Mouse (Mus musculus): ENCODE data around the gene Xrcc1. TPM values are rescaled to one million over a fixed set of nuclear protein-coding genes. Genes with fewer than 3 reads are reported as not detected.
A peak's percentile ranks its signal among the peaks of the same experiment; 100 is the strongest.
"Not testable (repeated sequence)": the region's sequence is repeated elsewhere in the genome, so short reads cannot be mapped to it uniquely, and the experiment has no call there.

Gene Xrcc1
- 10 to 100 TPM; 34.7 to 36.8 TPM for total RNA-seq (2021)
- polyA plus RNA-seq (2012; rRNA removed), result 61.2 TPM in 2 replicates
- long read RNA-seq, transcript Xrcc1-201 (17 exons, 2,155 nt), result major isoform, 31 of 41 reads
- long read RNA-seq, partial matches to known transcripts, result 1 of 41 reads
- long read RNA-seq, other reads (novel, unspliced or antisense), result 9 of 41 reads

DNA sequence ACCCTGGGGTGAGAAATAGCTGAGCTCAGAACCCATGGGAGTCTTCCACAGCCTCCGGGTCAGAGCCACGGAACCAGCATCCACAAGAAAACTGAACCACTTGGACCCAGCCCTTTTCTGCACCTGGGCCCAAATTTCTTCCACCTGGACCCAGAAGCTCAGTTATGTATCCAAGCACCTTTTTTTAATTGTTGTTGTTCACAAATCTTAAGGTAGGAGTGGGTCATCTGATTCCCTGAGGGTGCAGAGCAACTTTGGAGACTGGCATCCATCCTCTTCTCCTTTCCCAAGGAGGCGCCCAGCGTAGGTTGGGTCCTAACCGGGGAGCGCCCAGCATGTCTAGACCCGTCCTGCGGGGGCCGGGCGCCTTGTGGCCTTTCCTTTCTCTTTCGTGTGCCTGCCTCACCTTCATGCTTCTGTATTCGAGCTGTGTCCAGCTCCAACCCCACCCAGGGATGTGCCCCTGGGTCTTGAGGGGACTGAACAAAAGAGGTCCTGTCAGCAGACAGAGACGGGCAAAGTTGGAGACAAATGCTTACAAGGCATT lies at the start of gene Xrcc1, which contains the start of gene Pinlyp:
Gene Xrcc1 (plus strand): TSS at position 222 of the 547 bp plus-strand sequence.
Gene Pinlyp (minus strand): TSS at position 51 of the 547 bp plus-strand sequence.
- DNase-seq, result no peak

GRCm38 (mm10) chr7:24499856-24500577 lies 46.1 kb upstream of the Xrcc1 start:
- DNase-seq, result no peak

DNA sequence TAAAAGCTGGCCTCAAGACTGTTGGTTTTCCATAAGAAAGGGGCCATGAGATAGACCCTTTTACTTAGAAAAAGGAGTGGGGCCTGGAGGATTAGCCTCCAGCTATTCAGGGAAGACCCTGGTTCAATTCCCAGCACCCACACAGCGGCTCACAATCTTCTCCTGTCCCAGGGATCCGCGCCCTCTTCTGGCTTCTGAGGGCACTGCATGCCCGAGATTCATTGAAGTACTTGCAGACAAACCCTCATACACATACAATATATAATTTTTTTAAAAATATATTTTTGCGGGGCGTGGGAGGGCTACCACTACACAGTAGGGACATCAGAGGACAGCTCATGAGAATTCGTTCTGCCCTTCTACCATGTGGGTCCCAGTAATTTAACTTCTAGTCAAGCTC lies 45.2 kb upstream of the Xrcc1 start:
- no peak for DNase-seq

GRCm38 (mm10) chr7:24501492-24501891 lies 44.6 kb upstream of the Xrcc1 start:
- no peak for DNase-seq

- no peak for DNase-seq
Observed at GRCm38 (mm10) chr7:24504004-24504403, 42.1 kb upstream of the Xrcc1 start.

DNA sequence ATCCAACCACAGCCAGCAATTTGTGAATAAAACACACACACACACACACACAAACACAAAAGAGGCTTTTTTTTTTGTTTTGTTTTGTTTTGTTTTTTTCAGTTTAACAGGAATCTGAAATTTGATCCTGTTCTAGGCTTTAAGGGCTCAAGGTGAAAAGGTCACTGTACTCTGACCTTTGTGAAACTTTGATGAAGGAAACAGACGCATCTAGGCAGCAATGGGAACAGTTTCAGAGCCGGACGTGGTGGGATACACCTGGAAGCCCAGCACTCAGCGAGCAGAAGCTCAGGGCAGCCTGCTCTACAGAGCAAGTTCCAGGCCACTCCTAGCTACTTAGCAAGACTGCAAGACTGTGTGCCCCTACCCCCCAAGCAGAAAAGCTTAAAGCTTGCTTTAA lies 41.2 kb upstream of the Xrcc1 start:
- DNase-seq, result no peak

DNA sequence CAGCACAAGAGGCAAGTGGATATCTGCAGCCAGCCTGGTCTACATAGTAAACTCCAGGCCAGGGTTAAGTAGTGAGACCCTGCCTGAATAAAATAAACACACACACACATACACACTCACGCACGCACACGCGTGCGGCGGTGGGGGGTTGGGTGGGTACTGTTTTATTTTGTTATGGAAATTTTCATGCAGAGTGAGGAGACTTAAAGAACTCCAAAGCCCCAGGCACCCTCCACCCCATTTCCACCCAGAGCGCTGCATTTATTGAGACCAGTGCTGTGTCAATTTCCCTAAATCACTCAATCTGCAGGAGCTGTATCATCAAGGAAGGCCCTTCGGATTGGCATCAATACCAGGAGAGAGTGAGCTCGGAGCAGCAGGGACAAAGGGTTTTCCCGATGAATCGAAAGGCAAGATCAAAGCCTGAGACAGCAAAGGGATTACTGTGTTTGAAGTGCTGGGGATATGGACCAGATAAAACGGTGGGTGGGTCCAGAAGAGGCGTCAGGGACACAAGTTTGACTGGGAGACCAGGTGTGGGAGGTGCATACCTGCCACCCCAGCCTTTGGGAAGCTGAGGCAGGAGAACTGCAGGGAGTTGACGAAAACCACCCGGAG lies 40.5 kb upstream of the Xrcc1 start:
- no peak for DNase-seq

- no peak for DNase-seq
Observed at GRCm38 (mm10) chr7:24506065-24506459, 40.0 kb upstream of the Xrcc1 start.

- DNase-seq, result peak; percentile 64
Observed at GRCm38 (mm10) chr7:24506476-24506837, 39.6 kb upstream of the Xrcc1 start.

GRCm38 (mm10) chr7:24506838-24507725 lies 39.0 kb upstream of the Xrcc1 start, which contains the start of gene Zfp428:
Gene Zfp428, plus strand, starts transcription at chr7:24507006.
- peak; percentile 92 for DNase-seq

- DNase-seq, result no peak
Observed at GRCm38 (mm10) chr7:24507726-24508114, 38.4 kb upstream of the Xrcc1 start.

DNA sequence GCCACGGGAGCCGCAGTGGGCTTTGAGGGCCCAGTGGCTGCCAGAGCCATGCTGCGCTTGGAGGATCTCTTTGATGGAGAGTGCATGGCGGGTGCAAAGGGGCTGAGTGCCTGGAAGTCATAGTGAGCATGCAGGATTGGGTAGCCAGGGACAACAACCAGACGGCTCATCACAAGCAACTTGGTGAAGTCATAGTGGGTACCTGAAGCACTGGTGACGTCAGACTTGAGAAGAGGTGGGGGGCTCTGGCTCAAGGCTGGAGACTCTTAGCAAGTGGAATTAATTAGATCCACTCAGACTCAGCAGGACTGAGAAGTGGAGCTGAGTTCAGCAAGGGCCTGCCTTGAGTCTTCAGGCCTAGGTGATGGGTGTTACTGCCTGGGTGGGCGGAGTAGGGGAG lies 33.7 kb upstream of the Xrcc1 start, which contains the start of gene AC161166.1:
Gene AC161166.1 (minus strand): TSS at position 101 of the 400 bp plus-strand sequence.
- DNase-seq, result no peak

GRCm38 (mm10) chr7:24516319-24516718 lies 29.8 kb upstream of the Xrcc1 start:
- not testable (repeated sequence) for DNase-seq

- no peak for DNase-seq
Observed at GRCm38 (mm10) chr7:24517077-24517476, 29.0 kb upstream of the Xrcc1 start.

DNA sequence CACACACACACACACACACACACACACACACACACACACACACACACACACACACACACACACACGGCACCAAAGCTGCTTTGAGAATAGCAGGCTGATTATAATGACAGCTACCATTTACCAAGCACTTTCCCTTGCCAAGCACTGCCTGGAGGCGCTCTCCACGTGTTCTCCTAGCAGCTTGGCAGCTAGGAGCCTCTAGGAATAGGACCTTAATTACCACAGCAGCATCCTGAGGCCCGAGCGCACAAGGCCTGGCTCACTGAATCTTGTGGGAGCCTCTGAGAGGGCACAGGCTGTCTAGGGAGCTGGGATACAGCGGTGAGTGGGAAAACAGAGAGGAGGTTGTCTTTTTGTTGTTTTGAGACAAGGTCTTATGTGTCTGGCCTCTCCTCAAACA lies 28.4 kb upstream of the Xrcc1 start:
- no peak for DNase-seq

- DNase-seq, result no peak
Observed at GRCm38 (mm10) chr7:24519130-24519529, 27.0 kb upstream of the Xrcc1 start.

GRCm38 (mm10) chr7:24520054-24520453 lies 26.0 kb upstream of the Xrcc1 start:
- DNase-seq, result not testable (repeated sequence)

- DNase-seq, result no peak
Observed at GRCm38 (mm10) chr7:24522805-24523204, 23.3 kb upstream of the Xrcc1 start.

DNA sequence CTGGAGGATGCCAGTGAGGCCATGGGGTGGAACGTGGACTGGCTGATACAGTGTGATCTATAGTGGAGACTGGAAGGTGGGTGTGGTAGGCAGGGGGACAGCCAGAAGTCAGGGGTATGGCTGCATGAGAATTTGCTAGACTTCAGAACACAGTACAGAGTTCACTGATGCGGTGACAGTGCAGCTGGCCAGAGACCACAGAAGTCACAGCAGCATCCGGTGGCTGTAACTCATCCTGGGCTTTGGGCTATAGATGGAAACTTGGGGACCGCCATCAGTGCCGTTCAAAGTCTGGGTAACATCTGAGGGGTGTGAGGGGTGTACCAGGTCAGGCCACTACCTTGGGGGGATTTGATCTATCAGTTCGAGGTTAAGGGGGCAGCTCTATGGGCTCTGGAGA lies 22.4 kb upstream of the Xrcc1 start:
- DNase-seq, result no peak

DNA sequence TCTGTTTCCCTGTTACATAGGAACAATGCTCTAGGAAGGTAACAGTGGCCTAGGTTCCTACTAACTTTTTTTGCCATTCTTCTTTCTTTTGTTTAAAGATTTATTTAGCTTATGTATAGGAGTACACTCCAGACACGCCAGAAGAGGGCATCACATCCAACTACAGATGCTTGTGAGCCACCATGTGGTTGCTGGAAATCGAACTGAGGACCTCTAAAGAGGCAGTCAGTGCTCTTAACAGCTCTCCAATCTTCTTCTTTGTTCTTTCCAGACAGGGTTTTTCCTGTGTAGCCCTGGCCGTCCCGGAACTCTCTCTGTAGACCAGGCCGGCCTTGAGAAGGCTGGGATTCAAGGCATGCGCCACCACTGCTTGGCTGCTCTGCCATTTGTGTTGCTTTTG lies 21.1 kb upstream of the Xrcc1 start:
- no peak for DNase-seq

DNA sequence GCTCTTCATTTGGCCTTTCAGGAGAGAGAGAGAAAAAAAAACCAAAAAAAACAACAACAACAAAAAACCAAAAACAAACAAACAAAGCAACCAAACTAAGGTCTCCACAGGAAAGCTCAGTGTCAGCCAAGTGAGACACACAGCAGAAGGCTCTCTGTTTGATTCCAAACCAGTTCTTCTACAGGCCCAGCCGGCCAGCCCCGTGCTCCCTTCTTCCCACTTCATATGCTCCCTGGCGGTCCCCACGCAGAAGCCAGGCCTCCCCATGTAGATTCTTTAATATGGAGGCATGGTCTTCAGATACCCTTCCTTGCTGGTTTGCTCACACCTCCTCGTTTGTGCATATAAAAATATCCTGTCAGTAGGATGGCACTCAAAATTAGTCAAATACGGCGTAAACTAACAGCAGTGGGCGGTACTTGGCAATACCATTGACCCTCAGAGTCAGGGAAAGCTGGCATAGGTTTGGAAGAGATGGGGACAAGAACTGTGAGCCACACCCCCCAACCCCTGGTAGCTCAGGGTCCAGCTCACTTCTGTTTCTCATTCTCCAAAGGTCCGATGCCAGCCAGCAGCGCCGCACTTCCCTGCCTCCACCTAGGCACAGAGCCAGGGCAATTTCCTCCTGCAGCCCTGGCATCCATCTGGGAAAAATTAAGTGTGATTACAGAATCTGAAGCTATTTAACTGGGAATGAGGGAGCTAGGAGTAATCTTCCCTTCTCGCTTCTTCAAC lies 20.2 kb upstream of the Xrcc1 start:
- DNase-seq, result no peak
